Mouse (Mus musculus): ENCODE results near the gene Pde8b. TPM values are rescaled to one million over a fixed set of nuclear protein-coding genes. Genes with fewer than 3 reads are reported as not detected.

The Pde8b gene
- polyA plus RNA-seq, 1 experiment from 2014 or later: 3.4 TPM

- Histone ChIP-seq H3K4me2 (no peak overlapping the region), H3K36me3 (ENCODE audit: insufficient read depth) (no peaks in the 10 kb centered on the region), H3K9me3 (ENCODE audit: low read depth, low read length) (no peaks in the 10 kb centered on the region), H3K27me3 (ENCODE audit: insufficient read depth, low read length) (no peaks in the 10 kb centered on the region), H3K27ac (ENCODE audit: low read depth) (no peak overlapping the region), H3K4me3 (ENCODE audit: low read depth, low read length) (no peak overlapping the region), H3K9ac (no peak overlapping the region), H3K4me1 (ENCODE audit: insufficient read depth) (no peaks in the 10 kb centered on the region)
- DNase-seq: no peak
- ATAC-seq (ENCODE audit: insufficient read depth): no peak
- WGBS: 66% methylated on average over 7 of the region's 7 CpGs
- TF ChIP-seq CTCF (IDR thresholded peaks at IDR 0.05; ENCODE audit: low read depth): no peak
These were observed 53.9 kb downstream of the Pde8b start for GRCm38 (mm10) chr13:95196106-95196705.

DNA sequence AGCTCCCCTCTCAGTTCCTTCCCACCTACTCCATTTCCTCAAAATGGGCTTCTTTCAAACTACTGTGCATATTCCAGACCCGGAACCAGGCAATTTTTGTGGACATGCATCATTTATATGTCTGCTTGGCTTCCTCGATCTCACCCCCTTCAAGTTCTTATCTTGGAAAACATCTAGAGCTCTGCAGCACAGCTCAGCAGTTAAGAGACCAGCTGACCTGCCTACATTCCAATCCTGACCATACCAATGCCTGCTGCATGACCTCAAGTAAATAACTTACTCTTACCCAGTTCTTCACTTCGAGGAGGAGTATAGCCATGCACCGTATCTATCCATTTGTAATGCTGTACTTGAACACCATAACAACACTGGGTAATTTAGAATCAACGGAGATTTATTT is 58.2 kb downstream of the Pde8b start:
- H3K9ac ChIP-seq: no peak overlapping the region
- TF ChIP-seq CTCF (IDR thresholded peaks at IDR 0.05; ENCODE audit: low read depth): no peak
- no peak for DNase-seq
- H3K4me3 ChIP-seq (ENCODE audit: low read depth, low read length): no peak overlapping the region
- WGBS: 55% methylated on average over 5 of the region's 5 CpGs
- ATAC-seq (ENCODE audit: insufficient read depth): no peak
- no peaks in the 10 kb centered on the region for H3K9me3 ChIP-seq (ENCODE audit: low read depth, low read length)
- no peaks in the 10 kb centered on the region for H3K36me3 ChIP-seq (ENCODE audit: insufficient read depth)
- no peaks in the 10 kb centered on the region for H3K27me3 ChIP-seq (ENCODE audit: insufficient read depth, low read length)
- no peak overlapping the region for H3K4me2 ChIP-seq
- H3K27ac ChIP-seq (ENCODE audit: low read depth): no peak overlapping the region
- no peaks in the 10 kb centered on the region for H3K4me1 ChIP-seq (ENCODE audit: insufficient read depth)

GRCm38 (mm10) chr13:95189111-95189510 is 61.0 kb downstream of the Pde8b start:
- H3K9ac ChIP-seq: no peak overlapping the region
- ATAC-seq (ENCODE audit: insufficient read depth) (no peak), DNase-seq (no peak)
- H3K27me3 ChIP-seq (ENCODE audit: insufficient read depth, low read length): no peaks in the 10 kb centered on the region
- no peaks in the 10 kb centered on the region for H3K36me3 ChIP-seq (ENCODE audit: insufficient read depth)
- no peak for TF ChIP-seq CTCF (IDR thresholded peaks at IDR 0.05; ENCODE audit: low read depth)
- H3K9me3 ChIP-seq (ENCODE audit: low read depth, low read length): no peaks in the 10 kb centered on the region
- H3K27ac ChIP-seq (ENCODE audit: low read depth): no peak overlapping the region
- H3K4me3 ChIP-seq (ENCODE audit: low read depth, low read length): no peak overlapping the region
- 82% methylated on average over 2 of the region's 2 CpGs for WGBS
- no peak overlapping the region for H3K4me2 ChIP-seq
- H3K4me1 ChIP-seq (ENCODE audit: insufficient read depth): no peaks in the 10 kb centered on the region

DNA sequence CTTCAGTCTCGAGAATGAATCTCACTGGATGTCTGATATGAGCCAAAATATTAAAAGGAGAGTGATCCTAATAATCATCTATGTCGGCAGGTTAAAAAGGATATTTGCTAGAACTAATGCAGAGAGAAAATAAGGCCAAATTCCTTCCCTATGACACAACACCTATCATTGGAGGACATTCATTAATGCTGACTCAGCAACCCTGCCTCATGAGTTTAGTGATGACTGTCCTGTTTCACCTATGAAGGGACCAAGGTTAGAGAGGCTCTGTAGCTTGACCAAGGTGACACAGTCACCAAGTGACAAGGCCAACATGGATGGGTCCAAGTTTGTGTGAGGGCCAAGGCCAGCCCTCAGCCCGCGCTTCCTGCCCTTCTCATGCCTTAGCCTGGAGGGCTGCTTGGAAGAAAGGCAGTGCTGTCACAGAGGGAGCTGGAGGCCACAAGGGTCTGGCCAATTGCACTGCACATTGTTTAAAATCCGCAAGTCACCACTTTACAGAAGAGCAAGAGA is 62.9 kb downstream of the Pde8b start:
- Histone ChIP-seq H3K4me3 (ENCODE audit: low read depth, low read length) (no peak overlapping the region), H3K36me3 (ENCODE audit: insufficient read depth) (no peaks in the 10 kb centered on the region), H3K27ac (ENCODE audit: low read depth) (no peak overlapping the region), H3K9me3 (ENCODE audit: low read depth, low read length) (no peaks in the 10 kb centered on the region), H3K4me2 (no peak overlapping the region), H3K27me3 (ENCODE audit: insufficient read depth, low read length) (no peaks in the 10 kb centered on the region), H3K9ac (no peak overlapping the region), H3K4me1 (ENCODE audit: insufficient read depth) (no peaks in the 10 kb centered on the region)
- 82% methylated on average over 5 of the region's 5 CpGs for WGBS
- no peak for TF ChIP-seq CTCF (IDR thresholded peaks at IDR 0.05; ENCODE audit: low read depth)
- ATAC-seq (ENCODE audit: insufficient read depth): no peak
- DNase-seq: no peak

DNA sequence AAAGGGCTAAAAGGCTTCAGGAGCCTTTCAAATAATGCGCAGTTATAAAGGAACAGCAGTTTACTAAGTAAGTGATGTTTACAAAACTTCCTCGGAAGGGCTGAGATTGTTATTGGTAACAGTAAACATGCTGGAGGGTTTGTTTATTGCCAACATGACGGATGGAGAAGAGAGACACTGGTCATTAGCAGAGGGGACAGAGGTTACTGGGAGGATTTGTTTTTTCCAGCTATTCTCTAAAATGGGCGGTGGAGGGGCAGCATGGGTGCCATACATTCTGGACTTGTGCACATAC is 63.4 kb downstream of the Pde8b start:
- no peak for ATAC-seq (ENCODE audit: insufficient read depth)
- 28% methylated on average over 4 of the region's 4 CpGs for WGBS
- DNase-seq: peak; percentile 57

DNA sequence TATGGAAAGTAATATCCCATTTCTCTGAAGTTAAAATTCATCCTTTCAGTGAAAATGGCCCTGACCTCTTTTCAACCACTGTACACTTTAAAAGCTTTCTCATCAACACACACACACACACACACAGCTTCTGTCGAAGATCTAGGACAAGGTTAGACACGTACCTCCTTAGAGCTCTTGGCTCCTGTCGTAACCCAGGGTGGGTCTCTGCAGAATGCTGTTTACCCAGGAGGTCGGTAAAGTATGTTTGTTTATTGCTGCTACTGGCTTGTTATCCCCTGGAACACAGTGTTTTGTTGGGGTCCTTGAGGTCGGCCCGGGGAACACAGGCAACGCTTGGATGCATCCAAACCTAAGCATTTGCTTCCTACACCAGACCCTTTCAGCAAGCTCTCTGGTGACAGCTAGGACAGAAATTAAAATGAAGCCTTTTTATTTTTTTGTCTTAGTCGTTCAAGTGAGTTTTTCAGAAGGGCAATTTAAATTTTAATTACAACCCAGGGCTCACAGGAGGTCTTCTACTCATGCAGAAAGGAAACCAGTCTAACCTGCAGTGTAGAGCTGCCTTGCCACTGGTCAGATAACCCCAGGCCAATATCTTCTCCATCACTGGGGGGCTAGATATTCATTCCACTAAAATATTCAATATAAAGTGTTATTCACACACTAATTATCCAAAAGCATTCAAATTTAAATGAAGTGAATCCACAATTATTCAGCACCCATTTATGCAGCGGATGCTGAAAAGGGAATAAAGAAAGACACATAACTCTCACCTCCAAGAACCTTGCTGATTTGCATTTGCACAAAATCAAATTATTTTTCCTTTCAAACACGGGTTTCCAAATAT is 64.0 kb downstream of the Pde8b start:
- H3K27me3 ChIP-seq (ENCODE audit: insufficient read depth, low read length): no peaks in the 10 kb centered on the region
- no peak overlapping the region for H3K9ac ChIP-seq
- ATAC-seq (ENCODE audit: insufficient read depth): no peak
- no peak for TF ChIP-seq CTCF (IDR thresholded peaks at IDR 0.05; ENCODE audit: low read depth)
- no peak overlapping the region for H3K4me3 ChIP-seq (ENCODE audit: low read depth, low read length)
- no peaks in the 10 kb centered on the region for H3K9me3 ChIP-seq (ENCODE audit: low read depth, low read length)
- no peak for DNase-seq
- WGBS: 30% methylated on average over 10 of the region's 10 CpGs
- no peaks in the 10 kb centered on the region for H3K36me3 ChIP-seq (ENCODE audit: insufficient read depth)
- no peak overlapping the region for H3K27ac ChIP-seq (ENCODE audit: low read depth)
- no peaks in the 10 kb centered on the region for H3K4me1 ChIP-seq (ENCODE audit: insufficient read depth)
- H3K4me2 ChIP-seq: no peak overlapping the region

More for the DNA sequence above, 63.4 kb downstream of the Pde8b start:
- H3K27me3 ChIP-seq (ENCODE audit: insufficient read depth, low read length): no peaks in the 10 kb centered on the region
- no peak overlapping the region for H3K9ac ChIP-seq
- H3K27ac ChIP-seq (ENCODE audit: low read depth): no peak overlapping the region
- no peaks in the 10 kb centered on the region for H3K4me1 ChIP-seq (ENCODE audit: insufficient read depth)
- H3K36me3 ChIP-seq (ENCODE audit: insufficient read depth): no peaks in the 10 kb centered on the region
- no peak overlapping the region for H3K4me3 ChIP-seq (ENCODE audit: low read depth, low read length)
- H3K4me2 ChIP-seq: no peak overlapping the region
- no peaks in the 10 kb centered on the region for H3K9me3 ChIP-seq (ENCODE audit: low read depth, low read length)
- no peak for TF ChIP-seq CTCF (IDR thresholded peaks at IDR 0.05; ENCODE audit: low read depth)

DNA sequence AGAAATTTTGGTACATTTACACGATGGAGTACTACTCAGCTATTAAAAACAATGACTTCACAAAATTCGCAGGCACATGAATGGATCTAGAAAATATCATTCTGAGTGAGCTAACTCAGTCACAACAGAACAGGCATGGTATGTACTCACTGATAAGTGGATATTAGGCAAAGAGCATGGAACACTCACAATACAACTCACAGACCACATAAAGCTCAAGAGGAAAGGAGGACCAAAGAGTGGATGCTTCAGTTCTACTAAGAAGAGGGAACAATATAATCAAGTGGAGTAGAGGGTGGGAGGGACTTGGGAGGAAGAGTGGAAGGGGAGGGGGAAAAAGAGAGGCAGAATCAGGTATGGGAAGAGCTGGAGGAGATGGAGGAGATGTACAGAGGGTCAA is 66.5 kb downstream of the Pde8b start:
- WGBS: 79% methylated on average over 2 of the region's 2 CpGs
- no peaks in the 10 kb centered on the region for H3K27me3 ChIP-seq (ENCODE audit: insufficient read depth, low read length)
- H3K36me3 ChIP-seq (ENCODE audit: insufficient read depth): no peaks in the 10 kb centered on the region
- no peaks in the 10 kb centered on the region for H3K4me1 ChIP-seq (ENCODE audit: insufficient read depth)
- H3K27ac ChIP-seq (ENCODE audit: low read depth): no peak overlapping the region
- no peak for ATAC-seq (ENCODE audit: insufficient read depth)
- no peak overlapping the region for H3K4me3 ChIP-seq (ENCODE audit: low read depth, low read length)
- DNase-seq: no peak
- no peak overlapping the region for H3K4me2 ChIP-seq
- no peaks in the 10 kb centered on the region for H3K9me3 ChIP-seq (ENCODE audit: low read depth, low read length)
- no peak overlapping the region for H3K9ac ChIP-seq
- TF ChIP-seq CTCF (IDR thresholded peaks at IDR 0.05; ENCODE audit: low read depth): no peak
